Mouse (Mus musculus): ENCODE data around the gene Alox5ap. TPM values are rescaled to one million over a fixed set of nuclear protein-coding genes. Genes with fewer than 3 reads are reported as not detected.
A peak's percentile ranks its signal among the peaks of the same experiment; 100 is the strongest.

The Alox5ap gene
- total RNA-seq (2021): 1 to 10 TPM; 6.4 to 7.8 TPM

- no peak for DNase-seq
- intact Hi-C loops (cut with DNase I): no loop called here
Observed at GRCm38 (mm10) chr5:149264405-149264804, at the start of gene Alox5ap. Gene Alox5ap, plus strand, starts transcription at chr5:149264767.

GRCm38 (mm10) chr5:149215540-149215939, 49.0 kb upstream of the Alox5ap start:
- no peak for DNase-seq
- intact Hi-C loops (cut with DNase I): no loop called here

- intact Hi-C loops (cut with DNase I): no loop called here
- no peak for DNase-seq
Observed at GRCm38 (mm10) chr5:149217524-149218357, 46.8 kb upstream of the Alox5ap start.

GRCm38 (mm10) chr5:149219493-149219892, 45.1 kb upstream of the Alox5ap start:
- intact Hi-C loops (cut with DNase I): no loop called here
- no peak for DNase-seq

- no peak for DNase-seq
- intact Hi-C loops (cut with DNase I): no loop called here
Observed at GRCm38 (mm10) chr5:149221355-149221754, 43.2 kb upstream of the Alox5ap start.

- no peak for DNase-seq
- intact Hi-C loops (cut with DNase I): no loop called here
Observed at GRCm38 (mm10) chr5:149224666-149225065, 39.9 kb upstream of the Alox5ap start.

GRCm38 (mm10) chr5:149228700-149229618, 35.6 kb upstream of the Alox5ap start:
- intact Hi-C loops (cut with DNase I): no loop called here
- peak; percentile 95 for DNase-seq

GRCm38 (mm10) chr5:149229619-149230339, 34.8 kb upstream of the Alox5ap start:
- no peak for DNase-seq
- intact Hi-C loops (cut with DNase I): no loop called here

- intact Hi-C loops (cut with DNase I): no loop called here
- DNase-seq: no peak
Observed at GRCm38 (mm10) chr5:149235002-149235401, 29.6 kb upstream of the Alox5ap start.

- intact Hi-C loops (cut with DNase I): no loop called here
- no peak for DNase-seq
Observed at GRCm38 (mm10) chr5:149237221-149237950, 27.2 kb upstream of the Alox5ap start.

- DNase-seq: no peak
- intact Hi-C loops (cut with DNase I): no loop called here
Observed at GRCm38 (mm10) chr5:149242467-149242866, 22.1 kb upstream of the Alox5ap start.

- intact Hi-C loops (cut with DNase I): no loop called here
- no peak for DNase-seq
Observed at GRCm38 (mm10) chr5:149243053-149243452, 21.5 kb upstream of the Alox5ap start.

- DNase-seq: no peak
- intact Hi-C loops (cut with DNase I): no loop called here
Observed at GRCm38 (mm10) chr5:149245391-149245964, 19.1 kb upstream of the Alox5ap start.

- intact Hi-C loops (cut with DNase I): no loop called here
- DNase-seq: no peak
Observed at GRCm38 (mm10) chr5:149245965-149246470, 18.5 kb upstream of the Alox5ap start.

- peak; percentile 40 for DNase-seq
- intact Hi-C loops (cut with DNase I): no loop called here
Observed at GRCm38 (mm10) chr5:149247047-149247904, 17.3 kb upstream of the Alox5ap start.

GRCm38 (mm10) chr5:149252303-149252702, 12.3 kb upstream of the Alox5ap start:
- intact Hi-C loops (cut with DNase I): no loop called here
- no peak for DNase-seq

- intact Hi-C loops (cut with DNase I): no loop called here
Observed at GRCm38 (mm10) chr5:149253491-149253890, 11.1 kb upstream of the Alox5ap start.

GRCm38 (mm10) chr5:149255522-149255921, 9.0 kb upstream of the Alox5ap start:
- intact Hi-C loops (cut with DNase I): no loop called here
- no peak for DNase-seq

More at GRCm38 (mm10) chr5:149253491-149253890, 11.1 kb upstream of the Alox5ap start:
- DNase-seq: no peak

Data from left cerebral cortex, postnatal 4 days (tissue).